Comparison of ENCODE assay signal across 27 mouse cellular contexts in the genomic region with DNA sequence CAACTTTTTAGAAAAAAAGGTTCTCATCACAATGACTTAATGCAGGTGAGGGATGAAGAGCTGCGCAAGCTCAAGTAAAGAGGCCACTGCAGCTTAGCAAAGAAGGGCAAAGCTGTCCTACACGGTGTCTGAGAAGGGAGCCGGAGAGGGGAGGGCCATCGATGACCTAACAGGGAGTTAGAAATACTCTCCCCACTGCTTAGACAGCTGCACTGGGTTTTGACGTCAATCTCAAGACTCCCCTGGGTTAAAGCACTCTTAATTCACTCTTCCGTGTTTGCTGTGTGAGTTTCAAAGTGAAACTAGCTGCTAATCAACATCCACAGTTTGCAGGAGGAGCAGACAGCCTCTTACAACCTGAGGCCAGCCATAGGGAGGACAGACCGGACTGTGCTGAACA. TPM values are rescaled to one million over a fixed set of nuclear protein-coding genes. Genes with fewer than 3 reads are reported as not detected.
DNase-seq lines count a peak whose midpoint lies in the region; ATAC-seq lines count a peak whose summit lies in the region.
"Had no signal": no experiment of that assay in that cellular context is flagged by ENCODE, and none has a peak within 500 bp of the region (broad histone marks: within the 10 kb centered on the region; RNA-seq: fewer than 3 reads in every experiment).

No protein-coding gene starts in this region.

- H3K36me3 ChIP-seq in heart, embryonic 12.5 days = no peaks in the 10 kb centered on the region
- no peaks in the 10 kb centered on the region for H3K36me3 ChIP-seq in midbrain, embryonic 11.5 days (ENCODE audit: control insufficient read depth, insufficient read depth, low read length)
- no peaks in the 10 kb centered on the region for H3K36me3 ChIP-seq in midbrain, embryonic 10.5 days
- no peaks in the 10 kb centered on the region for H3K36me3 ChIP-seq in forebrain, embryonic 11.5 days (ENCODE audit: control insufficient read depth, insufficient read depth, low read length)
- no peaks in the 10 kb centered on the region for H3K36me3 ChIP-seq in hindbrain, embryonic 11.5 days (ENCODE audit: control insufficient read depth, insufficient read depth, low read length)
- H3K36me3 ChIP-seq: embryonic facial prominence, embryonic 12.5 days; embryonic facial prominence, embryonic 15.5 days; forebrain, embryonic 12.5 days; forebrain, embryonic 15.5 days; heart, embryonic 10.5 days; hindbrain, embryonic 12.5 days; hindbrain, embryonic 15.5 days had no signal

- no peaks in the 10 kb centered on the region for H3K9me3 ChIP-seq in heart, embryonic 12.5 days (replicated peaks)
- H3K9me3 ChIP-seq in midbrain, embryonic 11.5 days (ENCODE audit: control insufficient read depth, low read length) = no peaks in the 10 kb centered on the region
- H3K9me3 ChIP-seq in midbrain, embryonic 10.5 days (replicated peaks) = no peaks in the 10 kb centered on the region
- no peaks in the 10 kb centered on the region for H3K9me3 ChIP-seq in forebrain, embryonic 11.5 days (ENCODE audit: control insufficient read depth, low read length)
- H3K9me3 ChIP-seq in hindbrain, embryonic 11.5 days (ENCODE audit: control insufficient read depth, low read length) = no peaks in the 10 kb centered on the region
- H3K9me3 ChIP-seq: embryonic facial prominence, embryonic 12.5 days; embryonic facial prominence, embryonic 15.5 days; forebrain, embryonic 12.5 days; forebrain, embryonic 15.5 days; heart, embryonic 10.5 days; hindbrain, embryonic 12.5 days; hindbrain, embryonic 15.5 days had no signal

- H3K9ac ChIP-seq in heart, embryonic 12.5 days = no peak overlapping the region
- H3K9ac ChIP-seq in midbrain, embryonic 11.5 days (ENCODE audit: low read length) = no peak overlapping the region
- H3K9ac ChIP-seq in forebrain, embryonic 11.5 days (ENCODE audit: low read length) = no peak overlapping the region
- no peak overlapping the region for H3K9ac ChIP-seq in hindbrain, embryonic 11.5 days (ENCODE audit: low read depth, low read length)
- H3K9ac ChIP-seq: embryonic facial prominence, embryonic 12.5 days; embryonic facial prominence, embryonic 15.5 days; forebrain, embryonic 12.5 days; forebrain, embryonic 15.5 days; hindbrain, embryonic 12.5 days; hindbrain, embryonic 15.5 days had no signal

- H3K4me2 ChIP-seq in heart, embryonic 12.5 days = 0 out of 2 replicates have a peak overlapping the region, but pooled peaks have one; percentile 3
- no peak overlapping the region for H3K4me2 ChIP-seq in midbrain, embryonic 11.5 days
- no peak overlapping the region for H3K4me2 ChIP-seq in forebrain, embryonic 11.5 days (ENCODE audit: low read depth, low read length, severe bottlenecking)
- H3K4me2 ChIP-seq in hindbrain, embryonic 11.5 days (replicated peaks; ENCODE audit: low read depth, low read length) = no peak overlapping the region
- H3K4me2 ChIP-seq: embryonic facial prominence, embryonic 12.5 days; embryonic facial prominence, embryonic 15.5 days; forebrain, embryonic 12.5 days; forebrain, embryonic 15.5 days; hindbrain, embryonic 12.5 days; hindbrain, embryonic 15.5 days had no signal

- no peak overlapping the region for H3K4me3 ChIP-seq in heart, embryonic 12.5 days
- H3K4me3 ChIP-seq in midbrain, embryonic 11.5 days (ENCODE audit: low read depth, low read length) = no peak overlapping the region
- no peak overlapping the region for H3K4me3 ChIP-seq in midbrain, embryonic 10.5 days
- no peak overlapping the region for H3K4me3 ChIP-seq in forebrain, embryonic 11.5 days (ENCODE audit: low read depth, low read length)
- H3K4me3 ChIP-seq in hindbrain, embryonic 11.5 days (ENCODE audit: low read depth, low read length) = no peak overlapping the region
- H3K4me3 ChIP-seq: embryonic facial prominence, embryonic 12.5 days; embryonic facial prominence, embryonic 15.5 days; forebrain, embryonic 12.5 days; forebrain, embryonic 15.5 days; heart, embryonic 10.5 days; hindbrain, embryonic 12.5 days; hindbrain, embryonic 15.5 days had no signal

- peaks cover 32% of the 10 kb centered on the region for H3K4me1 ChIP-seq in heart, embryonic 12.5 days (replicated peaks)
- H3K4me1 ChIP-seq in midbrain, embryonic 11.5 days (ENCODE audit: control insufficient read depth, insufficient read depth, low read length) = peaks cover 1% of the 10 kb centered on the region
- peaks cover 9% of the 10 kb centered on the region for H3K4me1 ChIP-seq in midbrain, embryonic 10.5 days
- H3K4me1 ChIP-seq in forebrain, embryonic 11.5 days (replicated peaks; ENCODE audit: control insufficient read depth, insufficient read depth, low read length) = no peaks in the 10 kb centered on the region
- H3K4me1 ChIP-seq in hindbrain, embryonic 11.5 days (replicated peaks; ENCODE audit: control insufficient read depth, insufficient read depth, low read length) = no peaks in the 10 kb centered on the region; the same call in 1 of the 2 replicates

- intact Hi-C loops in gastrocnemius, postnatal 14 days (cut with DNase I; ENCODE audit: low total_unique reads) = no loop called here

- 66% methylated on average over 7 of the region's 7 CpGs for WGBS in heart, embryonic 12.5 days
- WGBS in midbrain, embryonic 11.5 days = 76% methylated on average over 7 of the region's 7 CpGs
- WGBS in midbrain, embryonic 10.5 days = 77% methylated on average over 7 of the region's 7 CpGs
- WGBS in forebrain, embryonic 11.5 days = 73% methylated on average over 7 of the region's 7 CpGs
- WGBS in hindbrain, embryonic 11.5 days = 80% methylated on average over 7 of the region's 7 CpGs

- DNase-seq in gastrocnemius, adult 18-20 months (ENCODE audit: low spot score) = peak; percentile 20
- DNase-seq in gastrocnemius, postnatal 14 days = no peak
- no peak for DNase-seq in heart, adult 9 months (ENCODE audit: low spot score in 2 of 2)
- peak; percentile 39 for DNase-seq in midbrain, embryonic 11.5 days (ENCODE audit: low spot score, missing footprints)
- no peak for DNase-seq in midbrain, embryonic 10.5 days (ENCODE audit: low spot score)
- no peak for DNase-seq in forebrain, embryonic 11.5 days (ENCODE audit: low spot score)
- DNase-seq in hindbrain, embryonic 11.5 days (ENCODE audit: low spot score) = no peak
- DNase-seq: adrenal gland, adult 2 months; adrenal gland, postnatal 14 days; B cell, adult 2 months; cerebellum, adult 11 months; cerebellum, adult 2 months; cerebellum, adult 9-11 months; cerebellum, postnatal 25 days; gastrocnemius, postnatal 25 days; heart, postnatal 10 days; heart, postnatal 4 days had no signal

- no peak for ATAC-seq in heart, embryonic 12.5 days (ENCODE audit: insufficient number of reproducible peaks, low FRiP score)
- no peak for ATAC-seq in midbrain, embryonic 11.5 days (ENCODE audit: low FRiP score)
- ATAC-seq in forebrain, embryonic 11.5 days (replicated peaks; ENCODE audit: low FRiP score) = no peak
- ATAC-seq in hindbrain, embryonic 11.5 days (ENCODE audit: low FRiP score) = no peak
- ATAC-seq: forebrain, embryonic 15.5 days; intestine, postnatal 0 days had no signal

- H3K27me3 ChIP-seq in heart, embryonic 12.5 days (replicated peaks) = no peaks in the 10 kb centered on the region
- H3K27me3 ChIP-seq in midbrain, embryonic 11.5 days (ENCODE audit: control insufficient read depth, insufficient read depth, low read length) = no peaks in the 10 kb centered on the region
- no peaks in the 10 kb centered on the region for H3K27me3 ChIP-seq in midbrain, embryonic 10.5 days (ENCODE audit: low read depth, poor library complexity, severe bottlenecking)
- no peaks in the 10 kb centered on the region for H3K27me3 ChIP-seq in forebrain, embryonic 11.5 days (ENCODE audit: control insufficient read depth, insufficient read depth, low read length)
- no peaks in the 10 kb centered on the region for H3K27me3 ChIP-seq in hindbrain, embryonic 11.5 days (ENCODE audit: control insufficient read depth, insufficient read depth, low read length)
- H3K27me3 ChIP-seq: embryonic facial prominence, embryonic 12.5 days; embryonic facial prominence, embryonic 15.5 days; forebrain, embryonic 12.5 days; forebrain, embryonic 15.5 days; hindbrain, embryonic 12.5 days; hindbrain, embryonic 15.5 days had no signal

- no peak overlapping the region for H3K27ac ChIP-seq in heart, embryonic 12.5 days (ENCODE audit: poor library complexity, severe bottlenecking)
- H3K27ac ChIP-seq in midbrain, embryonic 11.5 days (ENCODE audit: low read depth, low read length) = no peak overlapping the region
- H3K27ac ChIP-seq in midbrain, embryonic 10.5 days (replicated peaks) = no peak overlapping the region
- H3K27ac ChIP-seq in forebrain, embryonic 11.5 days (ENCODE audit: low read depth, low read length) = no peak overlapping the region
- H3K27ac ChIP-seq in hindbrain, embryonic 11.5 days (ENCODE audit: low read depth, low read length) = no peak overlapping the region
- H3K27ac ChIP-seq: embryonic facial prominence, embryonic 12.5 days; embryonic facial prominence, embryonic 15.5 days; forebrain, embryonic 12.5 days; forebrain, embryonic 15.5 days; heart, embryonic 10.5 days; hindbrain, embryonic 12.5 days; hindbrain, embryonic 15.5 days had no signal

RNA-seq across cellular contexts. Expression of a gene that starts 30.9 kb away (rescaled TPM):
- total RNA-seq in gastrocnemius, adult 18-20 months (2021) = 10 to 100 TPM; 41.5 to 54.8 TPM
- 10 to 100 TPM; 45.7 to 52.5 TPM for total RNA-seq in gastrocnemius, postnatal 14 days (2021)
- polyA plus RNA-seq in heart, embryonic 12.5 days (2016; fragmentation: Nextera tagmentation; extraction: Ambion mirVana) = 13.3 and 13.9 TPM in 2 replicates
- 9.2 and 10.0 TPM in 2 replicates for polyA plus RNA-seq in midbrain, embryonic 11.5 days (2014; fragmentation: Nextera tagmentation; extraction: Ambion mirVana)
- 7.3 and 7.8 TPM in 2 replicates for polyA plus RNA-seq in midbrain, embryonic 10.5 days (2016; fragmentation: Nextera tagmentation; extraction: Ambion mirVana)
- polyA plus RNA-seq in forebrain, embryonic 11.5 days (2014; fragmentation: Nextera tagmentation; extraction: Ambion mirVana) = 14.6 and 14.8 TPM in 2 replicates
- polyA plus RNA-seq in hindbrain, embryonic 11.5 days (2014; fragmentation: Nextera tagmentation; extraction: Ambion mirVana) = 11.6 and 22.5 TPM in 2 replicates

RNA-seq across cellular contexts. Expression of a gene that starts 40.2 kb away (rescaled TPM):
- total RNA-seq in gastrocnemius, adult 18-20 months (2021) = 1 to 10 TPM; 1.8 to 2.7 TPM
- 1 to 10 TPM; 1.2 TPM for total RNA-seq in gastrocnemius, postnatal 14 days (2021)
- polyA plus RNA-seq in heart, embryonic 12.5 days (2016; fragmentation: Nextera tagmentation; extraction: Ambion mirVana) = 15.2 and 18.6 TPM in 2 replicates
- 13.9 and 17.5 TPM in 2 replicates for polyA plus RNA-seq in midbrain, embryonic 11.5 days (2014; fragmentation: Nextera tagmentation; extraction: Ambion mirVana)
- polyA plus RNA-seq in midbrain, embryonic 10.5 days (2016; fragmentation: Nextera tagmentation; extraction: Ambion mirVana) = 12.6 and 16.3 TPM in 2 replicates
- 13.5 and 13.8 TPM in 2 replicates for polyA plus RNA-seq in forebrain, embryonic 11.5 days (2014; fragmentation: Nextera tagmentation; extraction: Ambion mirVana)
- 16.9 and 19.2 TPM in 2 replicates for polyA plus RNA-seq in hindbrain, embryonic 11.5 days (2014; fragmentation: Nextera tagmentation; extraction: Ambion mirVana)
- total RNA-seq: granulocyte monocyte progenitor cell, adult 5-6 weeks had no signal

Comparison
In these comparisons a context has a peak if more than half of its experiments do, and no peak if none do; other contexts are left out.
1. DNase-seq: peak in gastrocnemius, adult 18-20 months (single experiment) and midbrain, embryonic 11.5 days (single experiment); none in gastrocnemius, postnatal 14 days (single experiment), heart, adult 9 months (0 of 2), midbrain, embryonic 10.5 days (single experiment), forebrain, embryonic 11.5 days (single experiment) and hindbrain, embryonic 11.5 days (single experiment).